Mouse (Mus musculus) mammary gland, adult 2 months (tissue): ENCODE measurements around the gene Atxn1. TPM values are rescaled to one million over a fixed set of nuclear protein-coding genes. Genes with fewer than 3 reads are reported as not detected.

Experiments
- polyA plus RNA-seq: library from polyadenylated mRNA; depleted of rRNA; stranded (reverse); fragments of >200 nt; gene quantifications from 2 replicates; pipeline ENCODE4 v1.2.3, GENCODE M21; 2012; ENCODE audit warnings: low replicate concordance; rRNA removed

The Atxn1 gene
- 12.5 and 17.2 TPM in 2 replicates for polyA plus RNA-seq

DNA sequence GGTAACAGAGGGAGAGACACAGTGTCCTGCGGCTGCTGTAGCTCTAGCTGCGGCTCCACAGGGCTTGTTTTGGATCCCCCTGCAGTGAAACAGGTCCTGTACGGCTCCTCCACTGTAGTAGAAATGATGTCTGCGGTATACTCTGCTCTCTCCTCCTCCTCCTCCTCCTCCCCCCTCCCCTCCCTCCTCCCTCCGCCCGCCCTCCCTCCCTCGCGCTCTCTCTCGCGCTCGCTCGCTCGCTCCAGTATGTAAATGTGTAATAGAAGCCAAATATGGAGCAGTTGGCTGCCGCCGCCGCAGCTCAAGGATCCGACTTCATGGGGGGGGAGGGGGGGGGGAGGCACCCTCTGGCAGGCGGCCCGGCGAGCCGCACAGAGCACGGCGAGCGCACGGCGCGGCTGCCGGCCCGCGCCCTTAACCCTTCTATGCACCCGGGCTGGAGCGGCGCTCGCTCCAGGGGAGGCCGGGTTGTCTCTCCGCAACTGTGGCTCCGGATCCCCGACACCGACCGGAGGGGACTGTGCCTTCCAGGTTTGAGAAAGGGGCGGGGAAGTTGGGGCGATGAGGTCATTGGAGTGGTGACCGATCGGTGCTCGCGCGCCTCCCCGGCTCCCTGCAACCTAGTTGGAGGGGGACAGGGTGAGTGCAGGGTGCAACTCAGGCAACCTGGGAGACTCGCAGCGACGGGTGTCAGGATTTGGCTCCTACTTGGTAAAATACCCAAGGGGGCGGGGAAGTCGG is at the start of gene Atxn1:
Gene Atxn1, minus strand, starts transcription at position 156 of the 741 bp plus-strand sequence.

DNA sequence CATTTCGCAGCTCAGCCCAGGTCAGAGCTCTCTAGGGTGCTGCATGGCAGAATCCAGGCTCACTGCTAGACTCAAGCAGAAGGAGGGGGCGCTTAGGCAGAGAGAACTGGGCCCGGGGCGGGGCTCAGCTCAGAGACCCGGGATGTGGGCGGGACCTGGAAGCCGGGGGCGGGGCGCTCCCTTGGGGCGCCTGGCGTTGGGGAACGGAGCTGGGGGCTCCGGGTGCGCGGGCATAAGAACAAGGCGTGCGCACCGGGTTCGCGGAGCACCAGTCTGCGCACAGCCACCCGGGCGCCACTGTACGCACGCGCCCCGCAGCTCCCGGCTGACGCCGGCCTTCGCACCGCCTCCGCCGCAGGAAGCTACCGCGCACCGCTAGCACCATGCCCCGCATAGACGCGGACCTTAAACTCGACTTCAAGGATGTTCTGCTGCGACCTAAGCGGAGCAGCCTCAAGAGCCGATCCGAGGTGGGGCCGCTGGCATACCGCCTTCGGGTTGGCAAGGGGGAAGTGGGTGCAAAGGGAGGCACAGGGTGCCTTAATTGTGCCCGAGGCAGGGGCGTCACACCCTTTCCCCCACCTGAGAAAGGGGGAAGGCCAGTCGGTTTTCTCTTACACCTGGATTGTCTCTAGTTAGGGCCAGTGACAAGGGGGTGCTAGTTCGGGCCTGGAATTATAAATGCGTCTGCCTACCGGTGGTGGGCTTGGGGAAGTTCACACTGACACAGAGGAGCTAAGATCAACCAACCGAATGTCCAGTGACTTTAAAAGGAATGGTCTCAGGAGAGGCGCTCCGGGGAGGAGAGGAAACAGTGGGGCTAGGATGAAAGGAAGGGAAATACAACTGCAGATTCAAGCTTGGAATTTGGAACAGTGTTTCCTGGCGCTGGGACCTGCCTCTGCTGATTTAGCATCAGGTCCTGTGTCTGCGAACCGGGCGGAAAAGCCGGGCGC is 457.3 kb downstream of the Atxn1 start, which contains the start of gene Gmpr:
Gene Gmpr, plus strand, starts transcription at position 171 of the 956 bp plus-strand sequence.

